Mouse (Mus musculus) embryo, embryonic 11.5 days (tissue): ENCODE measurements around the gene Slc45a3.

ENCODE experiments used
- DNase-seq: peaks from one replicate; pipeline ENCODE4 v3.0.0-alpha.2; 2012; ENCODE audit warnings: low read depth, low spot score

Gene Slc45a3

GRCm38 (mm10) chr1:131962606-131963084 lies at the start of gene Slc45a3:
Gene Slc45a3 (plus strand): TSS chr1:131962967.
- DNase-seq = no peak

- DNase-seq = no peak
Measured at GRCm38 (mm10) chr1:131917634-131918033, 45.1 kb upstream of the Slc45a3 start.

GRCm38 (mm10) chr1:131919052-131919451 lies 43.7 kb upstream of the Slc45a3 start:
- no peak for DNase-seq

GRCm38 (mm10) chr1:131922100-131922499 lies 40.7 kb upstream of the Slc45a3 start:
- no peak for DNase-seq

GRCm38 (mm10) chr1:131933471-131933870 lies 29.3 kb upstream of the Slc45a3 start:
- no peak for DNase-seq

GRCm38 (mm10) chr1:131937659-131938305 lies 25.0 kb upstream of the Slc45a3 start:
- peak; percentile 50 for DNase-seq

GRCm38 (mm10) chr1:131938811-131939210 lies 24.0 kb upstream of the Slc45a3 start:
- no peak for DNase-seq

- DNase-seq = no peak
Measured at GRCm38 (mm10) chr1:131940711-131941244, 22.0 kb upstream of the Slc45a3 start.

- DNase-seq = no peak
Measured at GRCm38 (mm10) chr1:131941501-131941900, 21.3 kb upstream of the Slc45a3 start.

- no peak for DNase-seq
Measured at GRCm38 (mm10) chr1:131942621-131943590, 19.9 kb upstream of the Slc45a3 start.

GRCm38 (mm10) chr1:131945674-131946440 lies 16.9 kb upstream of the Slc45a3 start:
- DNase-seq = no peak

GRCm38 (mm10) chr1:131946462-131947215 lies 16.1 kb upstream of the Slc45a3 start:
- no peak for DNase-seq

GRCm38 (mm10) chr1:131947997-131948525 lies 14.7 kb upstream of the Slc45a3 start:
- DNase-seq = no peak

- no peak for DNase-seq
Measured at GRCm38 (mm10) chr1:131954242-131954865, 8.4 kb upstream of the Slc45a3 start.

- no peak for DNase-seq
Measured at GRCm38 (mm10) chr1:131955131-131955757, 7.5 kb upstream of the Slc45a3 start.

GRCm38 (mm10) chr1:131957416-131957815 lies 5.4 kb upstream of the Slc45a3 start:
- DNase-seq = no peak

GRCm38 (mm10) chr1:131961004-131961403 lies 1.8 kb upstream of the Slc45a3 start:
- no peak for DNase-seq

GRCm38 (mm10) chr1:131963085-131963951 lies 551 bp downstream of the Slc45a3 start:
- no peak for DNase-seq

- DNase-seq = no peak
Measured at GRCm38 (mm10) chr1:131964100-131964499, 1.3 kb downstream of the Slc45a3 start.
